Mouse (Mus musculus) stomach, postnatal 0 days (tissue): Measurements from ENCODE around the gene Gria2.

Experiments used
- CTCF ChIP-seq: IDR thresholded peaks from 2 replicates; pipeline ENCODE4 v1.5.1; 2016; ENCODE audit warnings: antibody characterized with exemption, low read depth, mild to moderate bottlenecking, moderate library complexity
- EP300 ChIP-seq: optimal IDR thresholded peaks from 2 replicates; pipeline ENCODE3; 2016; ENCODE audit warnings: antibody characterized with exemption

DNA sequence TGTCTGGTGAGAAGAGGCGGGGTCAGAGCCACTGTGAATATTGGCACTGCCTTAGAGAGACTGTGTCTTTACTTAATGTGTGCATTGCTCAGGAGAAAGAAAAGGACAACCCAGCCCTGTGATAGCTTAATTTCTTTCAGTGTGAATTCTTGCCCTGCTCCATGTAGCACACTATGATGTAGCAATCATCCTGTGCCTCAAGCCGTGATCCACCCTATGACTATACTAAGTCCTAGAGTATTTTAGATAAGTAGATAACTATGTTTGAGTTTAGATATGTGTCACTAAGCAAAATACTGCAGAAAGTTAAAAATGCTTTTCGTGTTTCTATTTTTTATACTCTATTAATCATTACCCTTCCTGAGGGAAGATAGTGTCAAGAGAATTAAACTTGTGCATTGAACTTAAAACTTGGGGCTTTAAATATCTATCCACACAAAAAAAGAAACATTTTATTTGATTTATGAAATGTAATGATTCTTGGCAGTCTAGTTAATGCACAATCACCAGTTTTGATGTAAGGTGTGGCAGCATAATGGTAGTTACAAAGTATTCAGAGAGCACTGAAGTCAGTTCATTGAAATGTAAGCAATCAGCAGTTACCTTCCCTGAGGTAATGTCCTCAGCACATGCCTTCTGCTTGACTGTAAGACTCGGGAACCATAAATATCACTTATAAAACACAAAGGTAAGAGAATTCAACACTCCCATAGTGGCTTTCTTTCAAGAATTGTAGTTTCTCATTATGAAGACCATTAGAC is 22.1 kb downstream of the Gria2 start:
- no peak for TF ChIP-seq CTCF
- TF ChIP-seq EP300, result peak; percentile 30
